Mouse (Mus musculus): ENCODE results near the gene Stk4.

DNA sequence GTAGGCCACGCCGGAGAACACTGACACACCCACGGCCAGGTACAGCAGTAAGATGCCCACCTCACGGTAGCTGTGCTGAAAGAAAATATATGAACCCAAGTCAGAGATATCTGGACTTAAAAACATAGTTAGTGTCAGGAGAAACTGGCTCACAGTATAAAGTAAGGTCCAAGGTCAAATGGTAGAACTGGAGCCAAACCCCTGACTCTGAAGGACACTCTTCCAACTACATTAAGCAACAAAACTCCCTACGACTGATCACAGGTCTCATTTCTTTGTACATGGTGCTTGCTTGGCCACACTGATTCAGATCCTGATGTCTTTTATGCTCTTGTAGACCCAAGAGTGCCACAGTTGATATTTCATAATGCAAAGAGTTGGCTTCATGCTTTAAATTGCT, 94.8 kb downstream of the Stk4 start:
- TF ChIP-seq CTCF (conservative IDR thresholded peaks at IDR 0.05 in 1 of 2, IDR thresholded peaks at IDR 0.05 in 1 of 2; ENCODE audit: low read depth in 2 of 2, low read length in 2 of 2) (no peak), ETS1 (conservative IDR thresholded peaks at IDR 0.05; ENCODE audit: low read depth, low read length) (no peak), MAX (IDR thresholded peaks at IDR 0.05; ENCODE audit: low read length) (no peak)
